Mouse (Mus musculus) kidney, postnatal 4 days (tissue): Measurements from ENCODE around the gene Atp6v0e2.
"Not testable (repeated sequence)": the region's sequence is repeated elsewhere in the genome, so short reads cannot be mapped to it uniquely, and the experiment has no call there.

Experiments
- DNase-seq, 2 experiments: peaks; one replicate each; pipeline ENCODE4 v3.0.0; 2021; ENCODE audit warnings: mixed read lengths in 2 of 2

Atp6v0e2 gene

DNA sequence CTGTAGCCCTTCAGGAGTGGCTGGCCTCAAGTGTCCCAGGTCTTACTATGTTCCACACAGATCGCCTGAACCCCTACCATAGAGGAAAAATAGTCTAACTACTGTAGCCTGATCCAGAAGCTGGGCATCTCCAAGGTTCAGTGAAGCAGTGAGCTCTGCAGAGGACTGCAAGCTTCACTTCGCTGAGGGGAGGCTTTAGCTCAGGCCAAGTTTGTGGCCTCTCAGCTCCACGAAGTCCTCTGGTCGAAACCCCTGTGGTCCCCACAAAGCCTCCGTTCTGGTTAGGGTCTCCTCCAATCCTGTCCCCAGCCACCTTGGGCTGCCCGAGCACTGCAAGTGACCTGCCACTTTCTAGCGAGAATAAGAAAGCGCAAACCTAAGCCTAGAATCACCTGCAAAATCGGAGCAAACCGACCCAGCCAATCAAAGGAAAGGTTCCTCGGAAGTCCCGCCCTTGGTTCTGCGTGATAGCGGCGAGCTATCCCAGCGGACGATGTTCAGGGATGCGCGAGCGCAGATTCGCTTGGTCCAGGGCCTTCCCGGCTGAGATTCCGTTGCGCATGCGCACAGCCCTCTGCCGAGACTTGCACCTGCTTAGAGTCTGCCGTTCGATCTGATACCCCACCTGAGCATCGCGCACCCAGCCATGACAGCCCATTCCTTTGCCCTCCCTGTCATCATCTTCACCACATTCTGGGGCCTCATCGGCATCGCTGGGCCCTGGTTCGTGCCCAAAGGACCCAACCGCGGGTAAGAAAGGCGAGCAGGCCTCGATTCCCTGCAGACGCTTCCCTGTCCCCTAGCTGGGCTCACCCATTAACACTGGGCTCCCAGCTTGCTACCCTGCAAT is at the start of gene Atp6v0e2:
Gene Atp6v0e2 (plus strand): TSS at position 511 of the 850 bp plus-strand sequence.
- peak; percentile 87 to 92 for DNase-seq

GRCm38 (mm10) chr6:48487747-48488725 is 49.4 kb upstream of the Atp6v0e2 start:
- peak; percentile 30 to 52 for DNase-seq

GRCm38 (mm10) chr6:48489741-48490140 is 47.7 kb upstream of the Atp6v0e2 start:
- DNase-seq = no peak

DNA sequence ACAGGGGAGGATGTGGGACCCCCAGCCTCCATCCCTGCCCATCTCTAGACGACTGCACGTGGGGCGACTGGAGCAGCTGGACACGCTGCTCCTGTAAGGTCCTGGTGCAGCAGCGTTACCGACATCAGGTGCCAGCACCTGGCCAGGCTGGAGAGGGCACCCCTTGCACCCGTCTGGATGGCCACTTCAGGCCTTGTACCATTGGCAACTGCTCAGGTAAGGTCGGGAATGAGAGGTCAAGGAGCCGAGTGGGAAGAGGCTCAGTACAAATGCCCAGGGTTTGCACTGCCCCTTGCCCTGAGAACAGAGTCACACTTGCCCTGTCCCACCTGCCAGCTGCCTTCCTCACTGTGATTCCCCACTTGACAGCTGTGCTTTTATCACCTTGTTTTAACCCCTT is 46.1 kb upstream of the Atp6v0e2 start:
- DNase-seq = no peak

GRCm38 (mm10) chr6:48493136-48493730 is 44.2 kb upstream of the Atp6v0e2 start:
- peak; percentile 29 to 59 for DNase-seq

- DNase-seq = peak; percentile 23 to 43
Measured at GRCm38 (mm10) chr6:48497521-48497920, 39.9 kb upstream of the Atp6v0e2 start.

DNA sequence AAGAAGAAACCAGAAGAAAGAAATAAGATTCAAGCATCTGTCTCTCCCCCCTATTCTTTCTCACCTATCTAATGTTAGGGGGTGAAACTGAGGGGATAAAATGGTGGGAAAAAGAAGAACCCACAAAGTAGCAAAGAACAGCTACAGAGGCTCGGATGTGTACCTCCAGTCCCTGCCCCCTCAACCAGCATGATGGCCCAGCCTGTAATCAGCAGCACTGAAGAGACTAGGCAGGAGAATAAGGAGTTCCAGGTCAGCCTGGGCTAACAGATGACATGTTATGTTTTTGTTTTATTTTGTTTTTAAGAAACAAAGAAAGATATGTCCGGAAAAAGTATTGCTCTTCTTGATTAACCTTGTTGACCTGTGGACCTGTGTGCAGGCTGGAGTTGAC is 33.6 kb upstream of the Atp6v0e2 start:
- no peak for DNase-seq

- DNase-seq = peak; percentile 81 to 86
Measured at GRCm38 (mm10) chr6:48504241-48504854, 33.1 kb upstream of the Atp6v0e2 start.

DNA sequence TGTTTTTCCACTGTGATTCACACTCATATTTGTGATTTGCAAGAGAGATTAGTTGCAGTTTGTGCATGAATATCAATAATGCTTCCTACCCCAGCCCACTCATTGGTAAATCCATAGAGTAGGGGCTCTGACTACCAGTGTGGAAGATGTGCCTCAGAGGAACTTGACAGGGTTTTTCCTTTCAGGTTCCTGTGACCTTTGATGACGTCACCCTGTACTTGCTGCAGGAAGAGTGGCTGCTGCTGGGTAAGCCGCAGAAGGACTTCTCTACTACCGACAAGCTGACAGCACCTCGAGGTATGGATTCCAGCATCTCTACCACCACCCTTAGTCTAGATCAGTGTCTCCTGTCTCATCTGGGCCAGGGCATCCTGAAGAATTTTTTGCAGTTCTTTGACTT is 29.3 kb upstream of the Atp6v0e2 start:
- DNase-seq = no peak

DNA sequence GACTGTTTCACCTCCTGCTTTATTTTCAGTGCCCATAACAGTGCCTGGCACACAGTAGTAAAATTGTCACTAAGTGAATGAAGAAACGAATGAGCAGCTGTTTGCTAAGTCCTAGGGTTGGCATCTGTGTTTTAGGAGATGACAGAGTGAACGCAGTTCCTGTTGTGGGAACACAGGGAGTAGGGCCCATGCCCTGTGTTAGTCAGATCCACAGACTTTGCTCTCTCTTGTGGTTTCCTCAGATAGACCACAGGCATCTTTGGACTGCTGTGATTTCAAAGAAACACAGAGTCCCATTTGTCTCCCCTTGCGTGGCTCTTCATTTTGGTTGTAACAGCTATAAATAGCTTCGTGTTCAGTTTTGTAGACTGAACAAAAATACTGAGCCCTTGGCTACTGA is 27.0 kb upstream of the Atp6v0e2 start:
- no peak for DNase-seq

- no peak for DNase-seq
Measured at GRCm38 (mm10) chr6:48511861-48512260, 25.6 kb upstream of the Atp6v0e2 start.

- not testable (repeated sequence) for DNase-seq
Measured at GRCm38 (mm10) chr6:48524882-48525281, 12.5 kb upstream of the Atp6v0e2 start.

DNA sequence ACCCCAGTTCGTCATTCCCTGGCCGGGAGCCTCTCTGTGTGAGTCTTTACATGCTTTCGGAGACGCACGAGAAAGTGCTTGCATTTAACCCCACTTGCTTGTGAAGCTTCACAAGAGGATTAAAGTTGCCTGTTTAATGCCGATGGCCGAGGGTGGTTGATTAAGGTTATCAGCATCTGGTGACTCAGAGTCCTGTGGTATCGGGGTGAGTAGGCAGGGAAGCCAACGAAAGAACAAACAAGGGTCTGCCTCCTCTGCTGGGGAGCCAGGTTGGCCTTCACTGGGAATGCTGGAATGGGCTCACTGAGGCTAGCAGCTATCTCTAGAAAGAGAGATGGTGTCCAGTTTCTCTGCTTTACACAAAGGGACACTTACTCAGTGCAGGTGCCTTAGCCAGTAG is 9.5 kb upstream of the Atp6v0e2 start:
- no peak for DNase-seq

DNA sequence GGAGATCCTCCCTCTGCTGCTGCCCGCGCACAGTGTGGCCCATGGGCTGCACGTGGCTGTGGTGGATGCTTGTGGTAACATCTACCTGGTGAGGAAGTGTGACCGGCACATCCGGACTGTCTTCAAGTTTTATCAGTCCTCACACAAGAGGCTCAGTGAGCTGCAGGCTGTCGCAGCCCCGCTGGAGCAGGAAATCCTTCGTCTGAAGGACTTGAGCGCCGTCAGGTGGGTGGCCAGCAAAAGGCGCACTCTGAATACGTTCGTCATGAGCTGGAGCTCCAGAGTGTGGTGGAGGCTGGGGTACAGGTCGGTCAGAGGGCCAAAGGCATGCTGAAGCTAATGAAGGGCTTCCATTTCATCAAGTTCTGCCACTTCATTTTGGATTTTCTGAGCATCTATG is 8.2 kb upstream of the Atp6v0e2 start:
- no peak for DNase-seq

DNA sequence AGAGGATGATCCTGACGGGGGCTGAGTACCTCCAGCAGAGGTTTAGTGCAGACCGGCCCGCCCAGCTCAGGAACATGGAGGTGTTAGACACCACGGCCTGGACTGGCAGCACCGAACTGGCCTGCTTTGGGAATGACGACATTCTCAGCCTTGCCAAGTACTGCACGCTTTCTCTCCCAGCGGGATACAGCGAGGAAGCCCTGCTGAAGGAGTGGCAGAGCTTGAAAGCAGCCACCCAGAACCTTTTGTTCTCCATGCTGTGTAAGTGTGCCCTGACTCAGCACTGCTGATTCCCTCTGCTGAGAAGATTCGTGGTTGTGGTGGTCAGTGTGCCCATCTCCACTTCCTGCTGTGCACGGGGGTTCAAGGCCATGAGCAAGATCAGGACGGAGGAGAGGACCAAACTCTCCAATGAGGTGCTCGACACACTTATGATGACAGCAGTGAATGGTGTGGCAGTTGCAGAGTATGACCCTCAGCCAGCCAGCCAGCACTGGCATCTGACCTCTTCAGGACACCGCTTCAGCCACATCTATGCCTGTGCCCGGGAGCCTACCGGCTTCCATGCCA is 7.5 kb upstream of the Atp6v0e2 start:
- DNase-seq = no peak

DNA sequence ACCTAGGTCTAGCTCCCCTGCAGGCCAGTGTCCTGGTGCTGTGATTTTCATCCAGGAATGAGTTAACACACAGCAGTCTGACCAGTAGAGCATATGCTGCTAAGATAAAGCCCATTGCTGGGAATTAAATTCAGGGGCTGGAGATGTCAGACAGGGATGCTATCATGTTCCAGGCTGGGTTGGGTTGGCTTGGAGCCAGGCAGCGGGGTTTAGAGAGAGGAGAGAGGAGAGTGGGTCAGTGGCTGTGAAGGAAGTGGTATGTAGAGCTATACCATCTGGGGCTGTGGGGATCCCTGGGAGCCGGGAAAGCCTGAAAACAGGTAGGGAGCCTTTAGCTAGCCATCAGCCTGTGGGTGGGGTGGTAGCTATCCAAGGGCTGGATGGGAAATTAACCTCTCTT is 6.6 kb upstream of the Atp6v0e2 start:
- peak; percentile 36 to 49 for DNase-seq

DNA sequence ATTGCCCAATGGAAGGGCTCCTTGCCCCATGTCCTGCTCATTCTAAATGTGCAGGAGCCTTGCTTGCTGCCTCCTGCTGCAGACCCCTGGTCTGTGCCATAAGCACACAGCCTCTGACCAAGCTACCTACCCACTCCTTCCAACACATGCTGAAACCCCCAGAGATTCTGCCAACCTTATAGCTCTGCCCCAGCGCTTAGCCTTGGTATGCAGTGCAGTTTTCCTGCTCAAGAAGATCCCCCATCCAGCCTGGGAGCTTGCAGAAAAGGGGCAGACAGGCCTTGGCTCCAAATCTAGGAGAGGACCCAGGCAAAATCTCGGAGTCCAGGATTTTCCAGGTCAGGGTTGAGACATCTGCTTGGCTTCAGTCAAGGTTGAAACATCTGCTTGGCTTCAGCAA is 3.9 kb upstream of the Atp6v0e2 start:
- DNase-seq = no peak

DNA sequence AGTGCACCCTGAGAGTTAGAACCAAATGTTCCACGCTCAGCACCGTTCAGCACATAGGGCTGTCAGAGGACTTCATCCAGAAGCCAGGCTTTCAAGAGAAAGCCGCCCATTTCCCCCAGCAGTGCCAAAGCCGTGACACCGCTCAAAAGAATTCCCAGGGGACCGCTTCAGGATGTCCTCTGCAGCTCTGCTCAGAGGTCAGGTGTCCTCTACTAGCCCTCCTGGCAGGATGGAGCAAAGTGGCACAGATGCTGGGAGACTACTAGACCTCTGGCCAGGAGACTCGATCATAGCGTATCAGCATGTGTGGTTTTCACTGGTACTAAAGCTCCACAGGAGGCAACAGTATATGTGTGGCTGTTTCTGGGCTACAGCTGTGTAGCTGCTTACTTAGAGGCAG is 2.5 kb upstream of the Atp6v0e2 start:
- DNase-seq = no peak

DNA sequence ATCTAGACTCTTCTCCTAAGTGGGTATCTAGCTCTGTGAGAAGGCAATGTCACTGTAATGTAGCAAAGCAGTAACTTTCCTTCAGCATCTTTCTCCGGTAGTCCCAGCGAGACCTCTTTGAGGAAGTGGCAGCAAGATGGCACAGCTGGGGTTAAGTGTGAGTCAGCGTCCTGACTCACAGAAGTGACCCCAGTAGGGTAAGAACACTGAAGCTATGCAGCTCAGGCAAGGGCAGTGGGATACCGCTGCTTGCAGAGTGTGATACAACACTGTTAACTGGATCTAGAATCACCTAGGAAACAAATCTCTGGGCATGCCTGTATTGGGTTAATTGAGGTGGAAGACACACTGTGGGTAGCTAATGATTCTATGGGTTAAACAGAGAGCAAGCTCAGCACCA is 1.3 kb upstream of the Atp6v0e2 start:
- no peak for DNase-seq

GRCm38 (mm10) chr6:48538841-48539737 is 1.7 kb downstream of the Atp6v0e2 start:
- DNase-seq = peak; percentile 82 to 87

DNA sequence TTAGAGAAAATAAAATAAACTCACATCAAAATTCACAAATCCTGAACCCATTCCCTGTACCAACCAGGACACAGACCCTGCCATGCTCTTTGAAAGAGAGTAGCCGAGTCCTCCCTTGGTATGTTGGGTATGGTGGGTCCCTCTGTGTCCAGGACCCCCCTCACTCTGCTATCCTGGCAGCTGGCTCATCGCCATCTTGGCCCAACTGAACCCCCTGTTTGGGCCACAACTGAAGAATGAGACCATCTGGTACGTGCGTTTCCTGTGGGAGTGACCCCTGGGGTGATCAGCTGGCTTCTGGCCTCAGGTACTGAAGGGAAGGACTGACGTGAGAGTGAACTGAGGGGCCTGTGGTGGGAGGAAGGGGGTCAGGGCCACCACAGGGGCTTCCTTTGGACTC is 2.4 kb downstream of the Atp6v0e2 start:
- DNase-seq = no peak
